12 mouse cellular contexts compared by ENCODE assay signal in genomic region chr4:59553576-59553975, GRCm38 (mm10).
"Had no signal": no experiment of that assay in that cellular context is flagged by ENCODE, and none has a peak within 500 bp of the region (broad histone marks: within the 10 kb centered on the region; RNA-seq: fewer than 3 reads in every experiment).

No protein-coding gene starts in this region.

- H3K9ac ChIP-seq: limb, embryonic 13.5 days; liver, embryonic 14.5 days; neural tube, embryonic 13.5 days had no signal

- ATAC-seq: midbrain, embryonic 16.5 days had no signal

- DNase-seq: kidney, postnatal 10 days; kidney, postnatal 4 days; left cerebral cortex, postnatal 4 days; retina, postnatal 1 day; right cerebral cortex, postnatal 14 days; thymus, adult 2 months; thymus, postnatal 36 days had no signal

- H3K4me2 ChIP-seq: limb, embryonic 13.5 days; neural tube, embryonic 13.5 days had no signal

- H3K4me3 ChIP-seq: limb, embryonic 13.5 days; midbrain, embryonic 10.5 days; neural tube, embryonic 13.5 days had no signal

- H3K36me3 ChIP-seq: limb, embryonic 13.5 days; midbrain, embryonic 10.5 days; neural tube, embryonic 13.5 days had no signal

- H3K27me3 ChIP-seq: limb, embryonic 13.5 days; neural tube, embryonic 13.5 days had no signal

- H3K4me1 ChIP-seq: limb, embryonic 13.5 days had no signal

- H3K27ac ChIP-seq: limb, embryonic 13.5 days; liver, embryonic 14.5 days; midbrain, embryonic 10.5 days; neural tube, embryonic 13.5 days had no signal

- H3K9me3 ChIP-seq: limb, embryonic 13.5 days; midbrain, embryonic 10.5 days; neural tube, embryonic 13.5 days had no signal
